Mouse (Mus musculus) c-Kit-positive CD71-positive TER-119-negative erythroid progenitor cells, embryonic 14.5 days (primary cell): ENCODE results near the gene Dlx2.

Experiments used
- DNase-seq: peaks from one replicate; pipeline ENCODE4 v3.0.0-alpha.2; 2013; ENCODE audit warnings: low read depth

Gene Dlx2

DNA sequence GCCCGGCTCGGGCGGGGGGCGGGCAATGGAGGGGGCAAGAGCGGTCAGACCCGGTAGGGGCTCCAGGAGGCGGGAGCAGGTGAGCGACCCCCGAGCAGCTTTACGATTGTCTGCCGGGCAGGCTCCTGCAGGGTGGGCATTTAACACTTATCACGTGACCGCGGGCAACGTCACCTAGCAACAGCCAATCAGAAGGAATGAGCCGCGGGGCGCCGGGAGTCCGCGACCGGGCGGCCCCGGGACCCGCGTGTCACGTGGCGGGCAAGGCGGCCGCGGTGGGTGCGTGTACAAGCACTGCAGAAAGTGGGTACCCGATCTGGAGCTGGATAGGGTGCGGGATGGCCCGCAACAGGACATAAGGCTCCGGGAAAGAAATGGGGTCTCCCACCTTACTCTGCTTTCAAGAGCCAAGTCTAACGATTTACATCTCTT is at the start of gene Dlx2:
Gene Dlx2, minus strand, starts transcription at position 115 of the 432 bp plus-strand sequence.
- DNase-seq = no peak

DNA sequence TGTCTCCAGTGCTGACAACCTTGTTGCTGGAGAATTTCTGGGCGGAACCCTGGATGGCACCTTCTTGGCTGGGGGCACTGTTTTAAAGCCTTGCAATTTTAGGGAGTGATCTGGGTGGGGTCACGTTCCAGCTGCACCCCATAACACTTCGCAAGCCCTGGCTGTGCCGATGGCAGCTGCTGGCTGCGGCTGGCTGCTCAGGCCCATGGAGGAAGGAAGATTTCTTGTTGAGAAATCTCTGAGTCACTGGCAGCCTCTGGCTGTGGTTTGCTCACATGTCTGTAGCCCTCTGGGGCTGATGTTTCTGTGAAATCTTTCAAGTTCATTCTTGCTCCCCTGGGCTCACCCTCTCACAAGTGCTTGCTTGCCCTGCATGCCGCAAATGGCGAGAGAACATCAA is 47.9 kb upstream of the Dlx2 start:
- DNase-seq = no peak

DNA sequence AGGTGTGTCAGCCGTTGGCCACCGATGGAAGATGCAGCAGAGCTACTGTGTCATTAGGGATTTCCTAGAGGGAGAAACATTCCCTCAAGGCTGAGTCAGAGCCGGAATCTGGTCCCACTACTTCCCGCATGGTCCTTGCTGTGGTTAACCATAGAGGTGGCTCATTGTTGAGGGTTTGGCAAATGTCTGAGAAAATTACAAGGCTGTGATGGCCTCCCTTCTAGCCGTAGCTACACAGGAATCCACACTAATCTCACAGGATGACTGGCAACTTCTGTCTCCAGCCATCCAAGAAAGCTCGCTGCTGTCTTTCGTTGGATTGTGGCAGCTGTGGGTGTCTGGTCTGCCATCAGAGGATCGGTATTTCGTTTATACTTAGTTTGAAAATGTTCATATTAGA is 42.6 kb upstream of the Dlx2 start:
- no peak for DNase-seq

DNA sequence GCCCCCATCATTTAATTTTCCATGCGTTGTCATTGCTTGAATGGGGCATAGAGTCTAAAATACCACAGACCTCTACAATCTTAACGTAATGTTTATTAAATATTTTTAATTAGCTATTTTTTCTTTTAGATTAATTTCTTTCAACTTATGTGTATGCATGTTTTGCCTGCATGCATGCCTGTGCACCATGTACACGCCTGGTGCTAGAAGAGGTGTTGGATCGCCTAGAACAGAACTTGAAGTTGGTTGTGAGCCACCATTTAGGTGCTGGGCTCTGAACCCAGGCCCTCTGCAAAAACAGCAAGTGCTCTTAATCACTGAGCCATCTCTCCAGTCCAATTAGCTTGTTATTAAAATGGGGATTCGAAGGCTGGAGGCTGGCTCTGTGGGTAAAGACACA is 34.9 kb upstream of the Dlx2 start:
- no peak for DNase-seq

DNA sequence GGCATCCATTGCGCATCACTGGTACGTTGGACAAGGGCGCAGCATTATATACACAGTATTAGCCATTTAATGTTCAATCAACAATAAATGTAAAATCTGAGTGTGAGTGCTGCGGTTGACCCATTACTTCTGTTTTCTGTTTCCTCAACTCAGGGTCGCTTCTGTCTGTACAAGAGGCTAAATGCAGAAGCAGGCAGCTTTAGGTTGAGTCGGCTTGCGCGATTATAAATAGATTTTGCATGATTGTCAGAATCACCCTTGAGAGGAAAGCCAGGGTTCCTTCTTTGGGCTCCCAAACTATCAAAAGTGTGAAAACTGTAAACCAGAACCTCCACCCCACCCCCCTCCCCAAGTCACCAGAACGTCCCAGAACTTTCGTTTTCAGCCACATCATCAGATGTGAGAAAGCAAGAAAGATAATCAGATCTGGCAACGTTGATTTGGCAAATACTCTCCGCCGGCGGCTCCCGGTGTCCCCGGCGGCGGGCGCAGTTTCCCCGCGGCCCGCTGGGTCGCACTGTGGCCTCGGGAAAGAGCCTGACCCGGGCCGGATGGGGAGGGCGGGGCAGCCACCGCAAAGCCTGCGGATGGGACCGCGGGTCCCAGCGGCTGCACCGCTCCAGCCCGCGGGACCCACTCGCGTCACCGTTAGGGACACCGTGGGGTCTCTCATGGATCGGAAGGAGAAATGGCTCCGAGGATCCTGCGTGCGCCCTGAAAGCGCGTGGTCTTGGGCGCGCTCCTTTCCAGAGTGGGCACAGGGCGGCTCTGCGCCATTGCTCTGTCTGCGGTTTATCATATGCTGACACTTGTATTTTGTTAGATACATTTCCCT is 34.3 kb upstream of the Dlx2 start:
- DNase-seq = peak; percentile 9

DNA sequence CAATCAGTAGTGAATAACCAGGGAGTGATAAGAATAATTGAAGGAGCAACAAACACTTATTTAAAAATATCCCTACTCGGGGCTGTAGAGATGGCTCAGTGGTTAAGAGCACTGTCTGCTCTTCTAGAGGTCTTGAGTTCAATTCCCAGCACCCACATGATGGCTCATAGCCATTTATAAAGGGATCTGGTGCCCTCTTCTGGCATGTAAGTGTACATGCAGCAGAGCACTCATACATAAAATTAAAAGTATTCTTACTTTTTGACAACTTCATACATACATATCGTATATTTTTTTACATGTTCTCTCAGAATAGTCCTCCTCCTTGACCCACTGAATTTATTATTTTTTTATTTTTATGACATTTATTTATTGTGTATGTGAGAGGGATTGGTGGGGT is 30.5 kb upstream of the Dlx2 start:
- DNase-seq = no peak

DNA sequence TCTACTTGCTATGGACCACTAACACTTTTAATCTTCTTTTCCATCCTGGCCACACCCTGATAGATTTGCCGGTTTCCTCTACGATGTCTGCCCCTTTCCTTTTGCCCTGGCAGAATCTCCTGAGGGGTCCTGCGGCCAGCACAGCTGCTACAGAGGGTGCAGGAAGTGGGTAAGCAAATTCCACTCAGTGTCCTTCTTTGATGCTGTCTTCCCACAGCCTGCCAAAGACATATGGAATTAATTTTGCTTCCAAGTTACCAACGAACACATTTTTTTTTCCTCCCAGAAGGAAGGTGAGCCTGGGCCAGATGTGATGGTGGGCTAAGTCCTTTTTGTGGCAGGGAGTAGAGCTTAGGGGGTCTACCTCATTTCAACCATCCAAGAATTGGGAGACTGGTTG is 27.2 kb upstream of the Dlx2 start:
- no peak for DNase-seq

DNA sequence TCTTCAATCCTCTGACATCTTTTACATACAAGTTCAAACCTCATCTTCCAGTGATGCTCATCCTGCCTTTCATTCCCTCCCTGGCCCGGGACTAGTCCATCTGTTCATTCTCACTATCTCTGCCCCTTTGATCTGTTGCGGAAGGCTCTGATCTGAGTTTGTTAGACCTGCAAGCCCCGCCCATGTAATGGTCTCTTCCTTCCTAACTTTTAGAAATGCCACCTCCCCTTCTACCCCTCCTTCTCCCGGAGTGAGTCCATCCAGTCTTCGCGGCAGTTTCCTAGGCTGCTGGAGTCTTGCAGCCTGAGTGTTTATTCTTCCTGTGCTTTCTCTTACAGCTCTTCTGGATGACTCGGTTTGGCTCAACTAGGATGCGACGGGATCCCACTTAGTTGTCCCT is 19.9 kb upstream of the Dlx2 start:
- DNase-seq = no peak

DNA sequence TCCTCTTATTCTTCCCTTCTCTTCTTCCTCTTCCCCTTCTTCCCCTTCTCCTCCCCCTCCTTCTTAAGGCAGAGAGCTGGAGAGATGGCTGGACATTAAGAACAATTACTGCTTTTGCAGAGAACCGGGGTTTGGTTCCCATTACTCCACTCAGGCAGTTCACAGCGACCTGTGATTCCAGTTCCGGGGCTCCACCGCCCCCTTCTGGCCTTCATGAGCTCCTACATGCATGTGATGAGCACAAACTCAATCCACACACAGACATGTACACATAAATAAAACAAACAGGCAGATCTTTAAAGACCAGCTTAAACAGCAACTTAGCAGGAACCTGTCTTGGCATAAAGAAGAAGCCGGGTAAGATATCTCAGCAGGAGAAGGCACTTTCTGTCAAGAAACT is 9.5 kb upstream of the Dlx2 start:
- no peak for DNase-seq

DNA sequence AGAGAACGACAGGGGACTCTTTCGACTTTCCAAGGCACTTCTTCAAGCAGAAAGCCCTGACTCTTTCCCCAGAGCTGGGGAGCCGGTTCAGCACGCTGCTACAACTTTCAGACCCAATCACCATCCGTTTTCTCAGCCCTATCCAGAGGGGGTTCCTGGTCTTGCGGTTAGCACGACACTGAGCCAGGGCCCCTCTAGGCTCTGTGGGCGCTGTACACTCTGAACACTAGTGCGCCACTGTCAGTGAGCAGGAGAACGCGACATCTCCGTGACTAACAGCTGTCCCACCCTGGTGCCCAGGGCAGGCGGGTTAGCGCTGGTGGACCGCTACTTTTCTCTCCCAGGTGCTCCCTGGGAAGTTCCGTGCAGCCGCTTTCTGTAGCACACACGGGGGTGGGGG is 5.2 kb upstream of the Dlx2 start:
- DNase-seq = no peak

DNA sequence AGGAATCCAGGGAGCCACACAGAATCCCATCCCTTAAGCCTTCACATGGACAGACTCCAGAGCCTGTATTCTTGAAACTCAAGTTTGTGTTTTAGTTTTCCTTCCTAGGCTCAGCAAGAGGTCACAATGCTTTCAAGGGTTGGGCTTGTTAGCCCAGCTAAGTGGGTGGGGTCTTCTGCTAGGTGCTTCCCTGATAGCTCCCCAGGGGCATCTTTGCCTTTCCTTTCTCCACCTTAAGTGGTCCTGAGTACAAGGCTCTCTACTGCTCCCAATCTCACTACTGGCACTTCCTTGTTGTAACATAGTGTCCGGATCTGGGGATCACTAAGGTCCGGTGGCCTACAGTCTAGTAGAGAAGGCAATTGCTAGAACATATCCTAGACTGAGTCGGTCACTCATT is 3.8 kb upstream of the Dlx2 start:
- DNase-seq = no peak

DNA sequence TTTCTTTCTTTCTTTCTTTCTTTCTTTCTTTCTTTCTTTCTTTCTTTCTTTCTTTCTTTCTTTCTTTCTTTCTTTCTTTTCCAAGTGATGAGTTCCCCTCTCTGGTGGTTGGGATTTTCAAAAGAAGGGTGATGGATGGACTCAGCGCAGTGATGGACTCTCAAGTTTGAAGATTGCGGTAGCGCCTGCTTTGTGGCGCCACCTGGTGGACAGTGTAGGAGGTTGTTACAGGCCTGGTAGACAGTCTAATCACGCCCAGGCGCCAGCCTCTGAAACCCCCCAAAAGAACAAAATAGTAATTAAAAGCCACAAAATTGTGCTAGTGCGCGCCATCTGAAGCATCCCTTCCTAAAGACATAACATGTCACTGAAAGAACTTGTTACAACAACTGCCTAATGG is 1.3 kb upstream of the Dlx2 start:
- peak; percentile 77 for DNase-seq

DNA sequence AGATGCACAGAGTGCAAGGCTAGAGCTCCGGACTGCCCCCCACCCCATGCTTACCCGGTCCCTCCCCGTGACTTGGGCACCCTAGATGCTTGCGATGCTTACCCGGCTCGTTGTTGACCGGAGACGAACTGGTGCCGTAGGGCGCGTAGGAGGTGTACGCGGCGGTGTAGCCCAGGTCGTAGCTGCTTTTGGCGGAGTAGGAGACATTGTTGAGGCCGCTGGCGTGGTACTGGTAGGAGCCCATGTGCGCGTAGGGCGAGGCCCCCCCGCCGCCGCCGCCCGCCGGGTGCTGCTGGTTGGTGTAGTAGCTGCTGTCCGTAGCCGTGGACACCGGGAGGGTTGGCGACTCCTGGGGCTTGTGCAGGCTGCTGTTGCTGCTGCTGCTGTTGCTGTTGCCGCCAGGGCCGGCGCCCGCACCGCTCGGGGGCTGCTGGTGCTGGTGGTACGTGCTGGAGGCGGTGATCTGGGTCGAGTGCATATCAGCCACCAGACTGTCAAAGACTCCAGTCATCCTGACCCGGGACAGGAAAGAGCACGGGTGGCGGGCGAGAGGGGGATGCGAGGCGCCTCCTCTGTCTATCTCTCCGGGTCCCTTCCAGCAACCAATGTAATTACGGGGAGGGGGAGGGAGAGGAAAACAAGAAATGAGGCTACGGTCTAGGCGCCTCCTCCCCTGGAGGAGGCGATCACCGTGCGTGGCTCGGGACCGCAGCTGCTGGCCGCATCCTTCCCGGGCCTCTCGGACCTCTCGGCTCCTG is 493 bp downstream of the Dlx2 start:
- DNase-seq = no peak

DNA sequence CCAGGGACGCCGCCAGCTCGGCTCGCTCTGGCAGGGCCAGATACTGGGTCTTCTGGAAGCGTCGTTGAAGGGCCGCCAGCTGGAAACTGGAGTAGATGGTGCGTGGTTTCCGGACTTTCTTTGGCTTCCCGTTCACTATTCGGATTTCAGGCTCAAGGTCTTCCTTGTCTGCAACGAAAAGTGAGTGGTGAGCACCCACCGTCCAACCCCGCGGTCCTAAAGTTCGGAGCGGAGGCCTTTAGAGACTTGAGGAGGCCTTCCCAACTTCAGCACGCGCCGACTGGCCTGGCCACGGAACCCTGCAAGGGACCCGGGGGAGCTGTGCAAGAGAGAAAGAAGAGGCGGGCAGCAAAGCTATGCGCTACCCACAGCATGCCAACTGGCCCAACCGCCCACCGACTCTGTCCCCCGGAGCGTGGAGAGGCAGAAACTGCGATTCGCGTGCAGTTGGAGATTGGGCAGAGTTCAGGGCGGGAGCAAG is 1.1 kb downstream of the Dlx2 start:
- DNase-seq = no peak

DNA sequence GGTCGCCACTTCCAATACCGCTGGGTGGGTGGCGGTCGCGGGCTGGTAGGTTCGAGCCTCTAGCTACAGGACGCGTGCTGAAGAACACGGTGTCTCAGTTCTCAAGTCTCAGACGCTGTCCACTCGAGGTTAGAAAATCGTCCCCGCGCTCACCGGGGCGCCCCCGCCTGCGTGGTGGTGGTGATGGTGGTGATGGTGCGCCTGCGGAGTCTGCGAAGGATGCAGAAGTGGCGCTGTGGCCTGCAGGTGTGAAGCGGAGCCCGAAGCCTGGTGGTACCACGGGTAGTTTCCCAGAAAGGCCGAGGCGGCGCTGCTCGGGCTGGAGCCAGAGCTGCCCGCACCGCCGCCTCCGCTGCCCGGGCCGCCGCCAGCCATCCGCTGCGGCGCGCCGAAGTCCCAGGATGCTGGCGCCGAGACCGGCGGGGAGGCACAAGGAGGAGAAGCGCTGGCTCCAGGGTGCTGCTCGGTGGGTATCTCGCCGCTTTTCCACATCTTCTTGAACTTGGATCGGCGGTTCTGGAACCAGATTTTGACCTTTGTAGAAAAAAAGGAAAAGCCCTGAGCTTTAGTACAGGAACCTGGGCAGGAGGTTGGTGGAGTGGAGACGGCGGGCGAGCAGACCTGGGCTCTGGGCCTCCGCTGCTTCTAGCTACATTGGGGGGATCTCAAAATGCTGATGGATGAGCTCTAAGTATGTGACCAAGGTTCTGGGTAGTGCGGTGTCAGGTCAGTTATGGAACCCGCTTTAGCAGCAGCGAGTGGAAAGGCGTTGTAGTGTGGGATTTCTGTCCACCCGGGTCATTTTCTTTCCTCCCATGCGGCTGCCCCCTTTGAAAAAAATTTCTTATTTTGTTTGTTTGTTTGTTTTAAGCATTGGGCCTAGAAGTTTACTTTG is 1.9 kb downstream of the Dlx2 start:
- no peak for DNase-seq

DNA sequence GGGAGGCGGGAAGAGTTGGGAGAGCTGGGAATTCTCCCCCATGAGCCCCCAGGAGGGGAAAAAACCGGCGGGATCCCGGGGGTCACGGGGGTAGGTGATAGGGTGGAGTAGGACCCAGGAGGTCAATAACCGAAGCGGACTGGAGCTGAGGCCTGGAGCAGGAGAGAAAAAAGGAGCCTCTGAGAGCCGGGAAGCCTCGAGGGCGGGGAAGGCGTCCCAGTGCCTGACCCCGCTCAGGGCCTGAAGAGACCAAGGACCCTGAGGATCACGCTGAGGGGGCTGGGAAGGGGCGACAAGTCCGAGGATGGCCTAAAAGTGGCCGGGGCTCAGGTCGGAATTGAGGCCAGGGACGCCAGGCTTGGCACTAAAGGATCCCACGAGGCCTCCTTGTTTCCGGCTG is 2.6 kb downstream of the Dlx2 start:
- DNase-seq = no peak

DNA sequence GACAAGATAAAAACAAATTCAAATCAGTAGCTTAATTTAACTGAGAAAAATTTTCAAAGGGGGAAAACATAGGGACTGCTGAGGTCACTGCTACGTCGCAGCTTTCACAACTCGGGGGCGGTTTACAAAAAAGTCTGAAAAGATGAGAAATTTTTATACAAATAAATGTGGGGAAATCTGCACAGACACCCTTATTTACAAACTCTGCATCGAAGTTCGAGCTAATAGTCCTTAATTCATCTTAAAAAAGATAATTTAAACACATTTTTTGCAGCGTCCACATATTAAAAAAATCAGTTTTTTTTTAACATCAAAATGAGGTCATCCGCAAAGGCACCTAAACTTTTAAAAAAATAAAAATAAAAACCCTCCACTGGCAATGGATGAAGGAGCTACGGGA is 3.0 kb downstream of the Dlx2 start:
- no peak for DNase-seq

DNA sequence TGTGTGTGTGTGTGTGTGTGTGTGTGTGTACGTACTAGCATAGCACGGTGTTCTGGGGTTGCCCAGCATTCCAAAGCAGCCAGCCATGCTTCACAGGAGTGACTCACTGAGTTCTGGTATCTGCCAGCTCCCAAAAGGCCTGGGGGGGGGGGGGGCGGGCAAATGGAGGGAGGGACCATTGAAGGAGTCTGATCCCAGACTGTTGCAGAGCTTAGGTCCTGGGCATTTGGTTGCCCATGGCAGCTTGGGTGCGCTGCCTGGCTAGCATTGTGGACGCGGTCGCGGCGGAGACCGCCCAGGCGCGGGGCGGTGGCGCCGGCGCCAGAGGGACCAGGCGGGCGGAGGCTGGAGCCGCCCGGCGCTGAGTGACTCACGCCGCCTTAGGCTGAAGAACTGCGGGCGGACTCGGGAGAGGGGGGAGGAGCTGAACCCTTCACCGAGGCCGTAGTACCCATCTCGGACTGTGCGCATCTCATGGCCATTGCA is 3.7 kb downstream of the Dlx2 start:
- DNase-seq = no peak

DNA sequence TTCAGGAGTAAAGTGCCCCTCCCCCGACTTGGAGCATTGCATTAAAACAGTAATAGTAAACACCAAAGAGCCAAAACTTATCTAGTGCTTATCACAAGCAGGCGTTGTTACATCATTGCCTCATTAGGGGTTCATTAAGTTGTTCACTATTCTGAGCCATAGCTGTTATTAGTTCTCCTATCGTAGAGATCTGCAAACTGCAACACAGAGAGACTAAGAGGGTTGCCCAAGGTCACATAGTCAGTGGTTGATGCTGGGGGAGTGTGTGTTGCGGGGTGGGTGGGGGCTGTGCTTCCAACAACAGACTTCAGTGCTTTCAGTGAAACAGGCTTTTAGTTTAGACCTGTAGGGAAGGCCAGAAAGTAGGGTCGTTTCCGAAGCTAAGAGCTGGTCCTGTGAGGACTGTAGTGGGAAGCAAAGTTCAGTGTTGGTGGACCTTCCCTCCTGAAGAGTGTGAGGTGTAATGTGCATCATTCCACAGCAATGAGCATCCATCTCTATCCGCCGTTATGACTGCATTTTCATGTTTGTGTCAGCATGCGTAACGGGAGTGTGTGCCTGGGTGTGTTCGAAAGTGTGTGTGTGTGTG is 4.2 kb downstream of the Dlx2 start:
- DNase-seq = no peak

DNA sequence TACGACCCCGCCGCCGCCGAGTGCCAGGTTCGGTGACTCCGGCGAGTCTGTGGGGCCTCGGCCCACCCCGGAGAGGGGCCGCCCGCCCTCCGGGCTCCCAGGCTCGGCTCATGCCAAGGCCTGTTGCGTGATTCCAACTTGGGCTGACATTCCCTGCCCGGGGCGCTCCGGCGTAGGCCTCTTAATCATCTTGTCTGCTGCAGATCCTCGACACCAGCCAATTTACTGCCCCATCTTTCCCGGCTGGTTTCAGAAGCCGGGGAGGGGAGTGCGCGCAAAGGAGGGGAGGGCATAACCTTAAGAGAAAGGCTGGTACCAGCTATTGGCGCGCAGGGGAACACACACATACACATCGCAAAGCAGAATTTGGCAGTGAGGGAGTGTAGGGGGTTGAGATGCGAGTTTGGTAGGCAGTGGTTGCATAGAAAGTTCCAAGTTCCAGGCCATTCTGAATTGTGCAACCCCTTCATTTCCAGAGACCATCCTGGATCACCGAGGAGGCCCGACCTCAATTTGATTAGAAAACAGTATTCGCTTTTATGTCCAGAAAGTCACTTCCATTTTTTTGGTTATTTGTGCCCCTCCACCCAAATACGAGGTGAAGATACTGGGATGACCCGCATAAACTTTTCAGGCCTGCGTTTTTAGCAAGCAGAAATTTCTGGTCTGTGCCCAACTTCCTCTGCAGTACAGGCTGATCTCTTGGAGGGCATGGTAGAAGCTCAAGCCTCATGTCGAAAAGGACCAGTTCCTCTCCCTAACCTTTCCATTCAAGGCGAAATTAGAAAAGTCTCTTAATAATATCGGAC is 4.9 kb downstream of the Dlx2 start:
- no peak for DNase-seq
